Mouse (Mus musculus) liver, postnatal 0 days (tissue): ENCODE results near the gene Inpp5e. TPM values are rescaled to one million over a fixed set of nuclear protein-coding genes. Genes with fewer than 3 reads are reported as not detected.

Experiments used
- ATAC-seq: fragments of 200-750 bp; cut with Nextera tagmentation; 2 replicates; pipeline ENCODE4 v1.8.0; 2017; ENCODE audit warnings: mild to moderate bottlenecking, moderate library complexity
- DNase-seq: peaks from one replicate; pipeline ENCODE4 v3.0.0-alpha.2; 2016
- H3K27ac ChIP-seq: fragments of 300-500 bp; sonication (generic); 2 replicates; pipeline ENCODE4 v1.5.1; 2014; ENCODE audit warnings: antibody characterized with exemption, moderate library complexity, mild to moderate bottlenecking, low read depth
- H3K27me3 ChIP-seq: fragments of 300-500 bp; sonication (generic); 2 replicates; pipeline ENCODE4 v1.6.1; 2014; ENCODE audit warnings: low read length, control low read depth, mixed read lengths; ENCODE audit not compliant: insufficient read depth
- H3K36me3 ChIP-seq: fragments of 300-500 bp; sonication (generic); replicated peaks from 2 replicates; pipeline ENCODE4 v1.6.1; 2014; ENCODE audit warnings: mild to moderate bottlenecking, control low read depth, low read length, moderate library complexity, mixed read lengths; ENCODE audit not compliant: insufficient read depth
- H3K4me1 ChIP-seq: fragments of 300-500 bp; sonication (generic); 2 replicates; pipeline ENCODE4 v1.6.1; 2014; ENCODE audit warnings: antibody characterized with exemption, mild to moderate bottlenecking, control low read depth; ENCODE audit not compliant: insufficient read depth
- H3K4me2 ChIP-seq: fragments of 300-500 bp; sonication (generic); 2 replicates; pipeline ENCODE4 v1.6.1; 2014; ENCODE audit warnings: low read depth, mild to moderate bottlenecking, low read length, moderate library complexity, mixed read lengths
- H3K4me3 ChIP-seq: fragments of 300-500 bp; sonication (generic); 2 replicates; pipeline ENCODE4 v1.5.1; 2014; ENCODE audit warnings: low read depth, low read length
- H3K9ac ChIP-seq: fragments of 300-500 bp; sonication (generic); replicated peaks from 2 replicates; pipeline ENCODE4 v1.6.1; 2014; ENCODE audit warnings: mild to moderate bottlenecking, moderate library complexity
- H3K9me3 ChIP-seq: fragments of 300-500 bp; sonication (generic); 2 replicates; pipeline ENCODE4 v1.6.1; 2016; ENCODE audit warnings: mild to moderate bottlenecking, control low read depth, low read length, mixed read lengths
- CTCF ChIP-seq: sonication (generic); IDR thresholded peaks from 2 replicates; pipeline ENCODE4 v1.5.1; 2016; ENCODE audit warnings: antibody characterized with exemption, low read depth
- EP300 ChIP-seq: IDR thresholded peaks from 2 replicates; pipeline ENCODE4 v1.6.1; 2016; ENCODE audit warnings: antibody characterized with exemption, low read depth, mild to moderate bottlenecking
- WGBS: fragments of 180-500 bp; shearing (Covaris S2); extraction: QIAGEN DNeasy Blood & Tissue Kit; methylation state at CpG from one replicate; pipeline ENCODE4 v1.1.7; 2014; ENCODE audit not compliant: insufficient replicate concordance; 5-methylcytosine and 5-hydroxymethylcytosine counted together
- polyA plus RNA-seq: library from polyadenylated mRNA; unstranded; fragments of >200 nt; fragmentation: Nextera tagmentation; extraction: Ambion mirVana; gene quantifications from 2 replicates; pipeline ENCODE4 v1.2.1, GENCODE M21; 2015

Gene Inpp5e
- polyA plus RNA-seq, 1 experiment from 2014 or later, result 3.4 TPM

GRCm38 (mm10) chr2:26362991-26363390 is 46.0 kb downstream of the Inpp5e start:
- 78% methylated on average over 5 of the region's 5 CpGs for WGBS
- Histone ChIP-seq H3K36me3 (peaks cover 19% of the 10 kb centered on the region), H3K27me3 (no peaks in the 10 kb centered on the region)

DNA sequence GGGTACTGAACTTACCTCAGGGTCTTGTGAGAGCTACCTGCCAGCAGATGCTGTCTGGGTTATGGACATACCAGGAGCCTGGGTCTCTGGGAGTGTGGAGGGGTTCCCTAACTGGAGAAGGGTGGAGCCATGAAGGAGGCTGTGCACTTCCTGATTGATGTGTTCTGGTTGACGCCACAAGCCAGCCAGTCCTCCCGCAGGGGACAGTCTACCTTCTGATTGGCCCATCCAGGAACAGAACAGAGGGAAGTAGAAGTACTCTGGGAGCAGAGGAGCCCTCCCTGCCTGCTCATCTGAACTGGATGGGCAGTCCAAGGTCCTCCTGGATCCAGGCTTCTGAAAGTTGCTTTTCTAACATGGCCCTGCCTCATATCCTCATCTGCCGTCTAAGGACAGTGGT is 48.2 kb downstream of the Inpp5e start, which contains the start of gene Card9:
Card9 (minus strand) TSS at position 147 of the 400 bp plus-strand sequence.
- Histone ChIP-seq H3K9me3 (no peaks in the 10 kb centered on the region), H3K4me2 (peak within 1 kb of the TSS; percentile 59), H3K9ac (no peak within 1 kb of the TSS), H3K27ac (peak within 1 kb of the TSS; percentile 4), H3K36me3 (peaks cover 3% of the 10 kb centered on the region), H3K4me3 (peak within 1 kb of the TSS; percentile 33), H3K4me1 (no peaks in the 10 kb centered on the region), H3K27me3 (no peaks in the 10 kb centered on the region)
- ATAC-seq (peak; percentile 43), DNase-seq (no peak)
- TF ChIP-seq CTCF, result no peak
- no peak for TF ChIP-seq EP300
- WGBS, result 16% methylated on average over 3 of the region's 3 CpGs

More at GRCm38 (mm10) chr2:26362991-26363390, 46.0 kb downstream of the Inpp5e start:
- no peak overlapping the region for H3K9ac ChIP-seq
- H3K9me3 ChIP-seq, result no peaks in the 10 kb centered on the region
- DNase-seq, result no peak
- H3K4me3 ChIP-seq, result no peak overlapping the region
- H3K4me2 ChIP-seq, result no peak overlapping the region
- no peak overlapping the region for H3K27ac ChIP-seq
- no peak for TF ChIP-seq EP300
- TF ChIP-seq CTCF, result no peak
- ATAC-seq, result no peak
- H3K4me1 ChIP-seq, result no peaks in the 10 kb centered on the region

- Histone ChIP-seq H3K27me3 (no peaks in the 10 kb centered on the region), H3K4me3 (peak overlapping the region; percentile 33), H3K9me3 (no peaks in the 10 kb centered on the region), H3K4me2 (peak overlapping the region; percentile 59), H3K36me3 (peaks cover 4% of the 10 kb centered on the region), H3K9ac (no peak overlapping the region), H3K4me1 (no peaks in the 10 kb centered on the region), H3K27ac (peak overlapping the region; percentile 4; the same call in 1 of the 2 replicates)
- DNase-seq (peak; percentile 58), ATAC-seq (peak; percentile 59)
- TF ChIP-seq EP300 (no peak), CTCF (no peak)
- WGBS, result 20% methylated on average over 6 of the region's 6 CpGs
Observed at GRCm38 (mm10) chr2:26359983-26360382, 49.0 kb downstream of the Inpp5e start.

- no peaks in the 10 kb centered on the region for H3K9me3 ChIP-seq
- no peaks in the 10 kb centered on the region for H3K27me3 ChIP-seq
- H3K36me3 ChIP-seq, result peaks cover 4% of the 10 kb centered on the region
- no peaks in the 10 kb centered on the region for H3K4me1 ChIP-seq
- ATAC-seq (no peak), DNase-seq (no peak)
- H3K27ac ChIP-seq, result no peak overlapping the region
- TF ChIP-seq EP300, result no peak
- no peak for TF ChIP-seq CTCF
- no peak overlapping the region for H3K4me2 ChIP-seq
- WGBS, result 78% methylated on average over 13 of the region's 13 CpGs
- H3K4me3 ChIP-seq, result no peak overlapping the region
- H3K9ac ChIP-seq, result no peak overlapping the region
Observed at GRCm38 (mm10) chr2:26358667-26359320, 50.2 kb downstream of the Inpp5e start.

- 75% methylated on average over 15 of the region's 15 CpGs for WGBS
- H3K9ac ChIP-seq, result no peak overlapping the region
- ATAC-seq (no peak), DNase-seq (no peak)
- H3K27me3 ChIP-seq, result no peaks in the 10 kb centered on the region
- H3K4me3 ChIP-seq, result no peak overlapping the region
- no peak overlapping the region for H3K27ac ChIP-seq
- peaks cover 3% of the 10 kb centered on the region for H3K4me1 ChIP-seq
- peak; percentile 19; the same call in 1 of the 2 replicates for TF ChIP-seq CTCF
- no peak for TF ChIP-seq EP300
- no peak overlapping the region for H3K4me2 ChIP-seq
- no peaks in the 10 kb centered on the region for H3K9me3 ChIP-seq
- peaks cover 4% of the 10 kb centered on the region for H3K36me3 ChIP-seq
Observed at GRCm38 (mm10) chr2:26357484-26357883, 51.5 kb downstream of the Inpp5e start.

DNA sequence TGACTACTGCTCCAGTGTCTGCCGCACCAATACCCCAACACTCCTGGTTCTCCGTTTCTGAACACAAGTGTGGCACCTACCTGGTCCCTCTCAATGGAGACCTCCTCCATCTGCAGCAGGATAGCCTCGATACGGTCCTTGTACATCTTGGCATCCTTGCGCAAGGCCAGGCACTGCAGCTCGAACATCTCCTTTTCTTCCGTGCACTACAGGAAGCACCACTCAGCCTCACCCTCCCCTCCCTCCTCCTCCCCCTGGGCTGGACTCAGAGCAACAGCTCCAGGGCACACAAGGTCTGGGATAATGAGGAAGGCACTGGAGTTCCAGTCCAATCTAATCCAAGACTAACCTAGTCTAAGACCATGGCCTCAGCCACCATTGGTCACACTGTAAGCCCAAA is 52.3 kb downstream of the Inpp5e start:
- peaks cover 4% of the 10 kb centered on the region for H3K36me3 ChIP-seq
- H3K9me3 ChIP-seq, result no peaks in the 10 kb centered on the region
- WGBS, result 59% methylated on average over 7 of the region's 7 CpGs
- ATAC-seq (no peak), DNase-seq (no peak)
- H3K4me3 ChIP-seq, result no peak overlapping the region
- no peak overlapping the region for H3K9ac ChIP-seq
- H3K27me3 ChIP-seq, result no peaks in the 10 kb centered on the region
- H3K4me1 ChIP-seq, result peaks cover 7% of the 10 kb centered on the region
- no peak overlapping the region for H3K27ac ChIP-seq
- TF ChIP-seq CTCF, result no peak
- no peak for TF ChIP-seq EP300
- H3K4me2 ChIP-seq, result no peak overlapping the region
